Mouse (Mus musculus) kidney, postnatal 10 days (tissue): ENCODE measurements around the gene Gm45521.

Experiments
- DNase-seq: peaks from one replicate; pipeline ENCODE4 v3.0.0; 2021; ENCODE audit warnings: mixed read lengths

Gm45521 gene

GRCm38 (mm10) chr14:7957049-7957448 lies at the start of gene Gm45521:
Gene Gm45521 (plus strand): TSS chr14:7957288.
- no peak for DNase-seq

GRCm38 (mm10) chr14:7909472-7909871 lies 47.6 kb upstream of the Gm45521 start:
- DNase-seq, result no peak

GRCm38 (mm10) chr14:7913842-7914241 lies 43.2 kb upstream of the Gm45521 start:
- no peak for DNase-seq

GRCm38 (mm10) chr14:7914461-7914860 lies 42.6 kb upstream of the Gm45521 start:
- no peak for DNase-seq

GRCm38 (mm10) chr14:7918150-7918991 lies 38.7 kb upstream of the Gm45521 start:
- DNase-seq, result peak; percentile 31

GRCm38 (mm10) chr14:7919309-7919708 lies 37.8 kb upstream of the Gm45521 start:
- no peak for DNase-seq

GRCm38 (mm10) chr14:7919921-7920320 lies 37.2 kb upstream of the Gm45521 start:
- no peak for DNase-seq

GRCm38 (mm10) chr14:7921459-7921858 lies 35.6 kb upstream of the Gm45521 start:
- DNase-seq, result no peak

GRCm38 (mm10) chr14:7923635-7924034 lies 33.5 kb upstream of the Gm45521 start:
- no peak for DNase-seq

- DNase-seq, result no peak
These were observed 28.7 kb upstream of the Gm45521 start for GRCm38 (mm10) chr14:7928362-7928761.

- no peak for DNase-seq
These were observed 28.1 kb upstream of the Gm45521 start for GRCm38 (mm10) chr14:7929029-7929428.

- no peak for DNase-seq
These were observed 24.9 kb upstream of the Gm45521 start for GRCm38 (mm10) chr14:7932151-7932550.

- no peak for DNase-seq
These were observed 22.9 kb upstream of the Gm45521 start for GRCm38 (mm10) chr14:7934166-7934565.

- DNase-seq, result peak; percentile 47
These were observed 19.9 kb upstream of the Gm45521 start for GRCm38 (mm10) chr14:7937052-7937630.

- DNase-seq, result no peak
These were observed 18.0 kb upstream of the Gm45521 start for GRCm38 (mm10) chr14:7938809-7939784.

- DNase-seq, result no peak
These were observed 15.7 kb upstream of the Gm45521 start for GRCm38 (mm10) chr14:7941413-7941812.

- DNase-seq, result peak; percentile 69
These were observed 13.8 kb upstream of the Gm45521 start for GRCm38 (mm10) chr14:7943101-7943800.

GRCm38 (mm10) chr14:7943801-7944135 lies 13.3 kb upstream of the Gm45521 start:
- DNase-seq, result no peak

GRCm38 (mm10) chr14:7944349-7945039 lies 12.6 kb upstream of the Gm45521 start:
- peak; percentile 35 for DNase-seq

- no peak for DNase-seq
These were observed 11.8 kb upstream of the Gm45521 start for GRCm38 (mm10) chr14:7945261-7945660.

GRCm38 (mm10) chr14:7951234-7951633 lies 5.9 kb upstream of the Gm45521 start:
- no peak for DNase-seq
